Mouse (Mus musculus) lung, postnatal 0 days (tissue): ENCODE data around the gene Cited2. TPM values are rescaled to one million over a fixed set of nuclear protein-coding genes. Genes with fewer than 3 reads are reported as not detected.

Experiments used
- ATAC-seq: fragments of 200-750 bp; cut with Nextera tagmentation; 2 replicates; pipeline ENCODE4 v1.8.0; 2017; ENCODE audit warnings: moderate library complexity
- DNase-seq: peaks from one replicate; pipeline ENCODE4 v3.0.0-alpha.2; 2016; ENCODE audit warnings: low spot score
- H3K27ac ChIP-seq: fragments of 300-500 bp; sonication (generic); 2 replicates; pipeline ENCODE4 v1.5.1; 2014; ENCODE audit warnings: antibody characterized with exemption, mild to moderate bottlenecking, low read length, mixed read lengths
- H3K27me3 ChIP-seq: fragments of 300-500 bp; sonication (generic); replicated peaks from 2 replicates; pipeline ENCODE4 v1.6.1; 2014; ENCODE audit warnings: low read length, mixed read lengths; ENCODE audit not compliant: insufficient read depth
- H3K36me3 ChIP-seq: fragments of 300-500 bp; sonication (generic); 2 replicates; pipeline ENCODE4 v1.6.1; 2014; ENCODE audit warnings: low read length, mixed read lengths; ENCODE audit not compliant: insufficient read depth
- H3K4me1 ChIP-seq: fragments of 300-500 bp; sonication (generic); 2 replicates; pipeline ENCODE4 v1.6.1; 2014; ENCODE audit warnings: antibody characterized with exemption, low read depth, low read length, mixed read lengths; ENCODE audit not compliant: insufficient read depth
- H3K4me2 ChIP-seq: fragments of 300-500 bp; sonication (generic); replicated peaks from 2 replicates; pipeline ENCODE4 v1.6.1; 2014; ENCODE audit warnings: low read depth, mild to moderate bottlenecking, low read length, moderate library complexity, mixed read lengths
- H3K4me3 ChIP-seq: fragments of 300-500 bp; sonication (generic); 2 replicates; pipeline ENCODE4 v1.5.1; 2014; ENCODE audit warnings: low read depth, low read length
- H3K9ac ChIP-seq: fragments of 300-500 bp; sonication (generic); replicated peaks from 2 replicates; pipeline ENCODE4 v1.6.1; 2014; ENCODE audit warnings: low read depth, mild to moderate bottlenecking
- H3K9me3 ChIP-seq: fragments of 300-500 bp; sonication (generic); 2 replicates; pipeline ENCODE4 v1.6.1; 2016; ENCODE audit warnings: low read length, mixed read lengths
- CTCF ChIP-seq: IDR thresholded peaks from 2 replicates; pipeline ENCODE4 v1.5.1; 2016; ENCODE audit warnings: antibody characterized with exemption, mild to moderate bottlenecking
- EP300 ChIP-seq: IDR thresholded peaks from 2 replicates; pipeline ENCODE4 v1.6.1; 2016; ENCODE audit warnings: antibody characterized with exemption, mild to moderate bottlenecking, control low read depth
- WGBS: fragments of 180-500 bp; shearing (Covaris S2); extraction: QIAGEN DNeasy Blood & Tissue Kit; methylation state at CpG from one replicate; pipeline ENCODE4 v1.1.7; 2014; 5-methylcytosine and 5-hydroxymethylcytosine counted together
- polyA plus RNA-seq: library from polyadenylated mRNA; unstranded; fragments of >200 nt; fragmentation: Nextera tagmentation; extraction: Ambion mirVana; gene quantifications from 2 replicates; pipeline ENCODE4 v1.2.1, GENCODE M21; 2015

Gene Cited2
- polyA plus RNA-seq, 1 experiment from 2014 or later = 57.9 TPM

- Histone ChIP-seq H3K9ac (peak overlapping the region; percentile 41), H3K4me1 (no peaks in the 10 kb centered on the region; the same call in 1 of the 2 replicates), H3K27ac (peak overlapping the region; percentile 99), H3K9me3 (no peaks in the 10 kb centered on the region), H3K27me3 (no peaks in the 10 kb centered on the region), H3K4me3 (peak overlapping the region; percentile 89), H3K36me3 (no peaks in the 10 kb centered on the region), H3K4me2 (peak overlapping the region; percentile 83)
- DNase-seq (peak; percentile 95), ATAC-seq (peak; percentile 75)
- WGBS = 1% methylated on average over 24 of the region's 24 CpGs
- peak; percentile 34; the same call in 1 of the 2 replicates for TF ChIP-seq CTCF
- TF ChIP-seq EP300 = no peak; the same call in 1 of the 2 replicates
Measured at GRCm38 (mm10) chr10:17722158-17722557, 860 bp upstream of the Cited2 start.

- Histone ChIP-seq H3K4me1 (no peaks in the 10 kb centered on the region; the same call in 1 of the 2 replicates), H3K27ac (peak overlapping the region; percentile 99), H3K9ac (peak overlapping the region; percentile 91), H3K4me3 (peak overlapping the region; percentile 89), H3K4me2 (peak overlapping the region; percentile 83), H3K27me3 (no peaks in the 10 kb centered on the region), H3K36me3 (no peaks in the 10 kb centered on the region), H3K9me3 (no peaks in the 10 kb centered on the region)
- peak; percentile 83 for DNase-seq
- ATAC-seq = peak; percentile 58
- under 1% methylated on average over 27 of the region's 30 CpGs for WGBS
- TF ChIP-seq CTCF = no peak
- no peak; the same call in 1 of the 2 replicates for TF ChIP-seq EP300
Measured at GRCm38 (mm10) chr10:17723421-17723841, 413 bp downstream of the Cited2 start.

GRCm38 (mm10) chr10:17723871-17724741 lies 1.1 kb downstream of the Cited2 start:
- DNase-seq = peak; percentile 73
- H3K27me3 ChIP-seq = no peaks in the 10 kb centered on the region

GRCm38 (mm10) chr10:17725037-17725584 lies 2.1 kb downstream of the Cited2 start:
- no peak for ATAC-seq
- TF ChIP-seq CTCF = no peak
- no peak for TF ChIP-seq EP300
- H3K36me3 ChIP-seq = no peaks in the 10 kb centered on the region
- peak; percentile 40 for DNase-seq
- peak overlapping the region; percentile 83 for H3K4me2 ChIP-seq
- H3K27ac ChIP-seq = peak overlapping the region; percentile 99
- H3K9me3 ChIP-seq = no peaks in the 10 kb centered on the region
- 18% methylated on average over 8 of the region's 8 CpGs for WGBS
- H3K4me1 ChIP-seq = no peaks in the 10 kb centered on the region; the same call in 1 of the 2 replicates
- peak overlapping the region; percentile 91 for H3K9ac ChIP-seq
- H3K4me3 ChIP-seq = peak overlapping the region; percentile 89
- no peaks in the 10 kb centered on the region for H3K27me3 ChIP-seq

More at GRCm38 (mm10) chr10:17723871-17724741, 1.1 kb downstream of the Cited2 start:
- WGBS = under 1% methylated on average over 48 of the region's 65 CpGs
- Histone ChIP-seq H3K27ac (peak overlapping the region; percentile 99), H3K36me3 (no peaks in the 10 kb centered on the region), H3K9me3 (no peaks in the 10 kb centered on the region), H3K4me1 (no peaks in the 10 kb centered on the region; the same call in 1 of the 2 replicates), H3K4me3 (peak overlapping the region; percentile 89), H3K4me2 (peak overlapping the region; percentile 83), H3K9ac (peak overlapping the region; percentile 91)
- 0 out of 2 replicates have a peak, but pooled peaks have one; percentile 1 for ATAC-seq
- TF ChIP-seq EP300 (no peak), CTCF (peak; percentile 66)

- TF ChIP-seq CTCF (no peak), EP300 (no peak)
- H3K4me1 ChIP-seq = no peaks in the 10 kb centered on the region; the same call in 1 of the 2 replicates
- 54% methylated on average over 7 of the region's 7 CpGs for WGBS
- peak overlapping the region; percentile 89 for H3K4me3 ChIP-seq
- peak overlapping the region; percentile 47 for H3K27ac ChIP-seq
- DNase-seq (no peak), ATAC-seq (no peak)
- 0 out of 2 replicates have a peak overlapping the region, but pooled peaks have one; percentile 19 for H3K9ac ChIP-seq
- H3K4me2 ChIP-seq = peak overlapping the region; percentile 83
- H3K36me3 ChIP-seq = no peaks in the 10 kb centered on the region
- H3K27me3 ChIP-seq = no peaks in the 10 kb centered on the region
- no peaks in the 10 kb centered on the region for H3K9me3 ChIP-seq
Measured at GRCm38 (mm10) chr10:17725644-17726372, 2.8 kb downstream of the Cited2 start.
